Mouse (Mus musculus): ENCODE data around the gene Rabgap1l. TPM values are rescaled to one million over a fixed set of nuclear protein-coding genes. Genes with fewer than 3 reads are reported as not detected.

The Rabgap1l gene
- polyA plus RNA-seq, 1 experiment from 2014 or later: 12.0 TPM

GRCm38 (mm10) chr1:160298893-160299292 is 494.1 kb downstream of the Rabgap1l start:
- DNase-seq (ENCODE audit: low spot score): no peak
- no peaks in the 10 kb centered on the region for H3K36me3 ChIP-seq (ENCODE audit: insufficient read depth, low read length)
- H3K4me2 ChIP-seq (ENCODE audit: low read length): no peak overlapping the region
- no peak for TF ChIP-seq CTCF (IDR thresholded peaks at IDR 0.05; ENCODE audit: low read depth)
- 85% methylated on average over 1 of the region's 1 CpGs for whole genome bisulfite sequencing
- H3K4me1 ChIP-seq (replicated peaks; ENCODE audit: insufficient read depth, low read length): no peaks in the 10 kb centered on the region
- H3K9ac ChIP-seq (ENCODE audit: low read depth, low read length): no peak overlapping the region
- no peak for ATAC-seq (replicated peaks; ENCODE audit: low FRiP score, low read depth)
- H3K9me3 ChIP-seq (replicated peaks; ENCODE audit: low read length): no peaks in the 10 kb centered on the region
- no peak overlapping the region for H3K27ac ChIP-seq
- H3K27me3 ChIP-seq (ENCODE audit: insufficient read depth, low read length): no peaks in the 10 kb centered on the region
- no peak overlapping the region for H3K4me3 ChIP-seq (replicated peaks; ENCODE audit: low read depth, low read length)

- DNase-seq (ENCODE audit: low spot score): no peak
- ATAC-seq (replicated peaks; ENCODE audit: low FRiP score, low read depth): no peak
- no peak for TF ChIP-seq CTCF (IDR thresholded peaks at IDR 0.05; ENCODE audit: low read depth)
These were observed 495.3 kb downstream of the Rabgap1l start for GRCm38 (mm10) chr1:160297701-160298100.

GRCm38 (mm10) chr1:160295323-160295722 is 497.7 kb downstream of the Rabgap1l start:
- H3K4me1 ChIP-seq (replicated peaks; ENCODE audit: insufficient read depth, low read length): no peaks in the 10 kb centered on the region
- no peak overlapping the region for H3K9ac ChIP-seq (ENCODE audit: low read depth, low read length)
- no peak overlapping the region for H3K4me3 ChIP-seq (replicated peaks; ENCODE audit: low read depth, low read length)
- no peaks in the 10 kb centered on the region for H3K9me3 ChIP-seq (replicated peaks; ENCODE audit: low read length)
- no peak overlapping the region for H3K4me2 ChIP-seq (ENCODE audit: low read length)
- WGBS: 92% methylated on average over 1 of the region's 1 CpGs
- DNase-seq (ENCODE audit: low spot score) (no peak), ATAC-seq (replicated peaks; ENCODE audit: low FRiP score, low read depth) (no peak)
- TF ChIP-seq CTCF (IDR thresholded peaks at IDR 0.05; ENCODE audit: low read depth): no peak
- no peaks in the 10 kb centered on the region for H3K27me3 ChIP-seq (ENCODE audit: insufficient read depth, low read length)
- H3K36me3 ChIP-seq (ENCODE audit: insufficient read depth, low read length): no peaks in the 10 kb centered on the region
- H3K27ac ChIP-seq: no peak overlapping the region

More at GRCm38 (mm10) chr1:160297701-160298100, 495.3 kb downstream of the Rabgap1l start:
- Histone ChIP-seq H3K4me1 (replicated peaks; ENCODE audit: insufficient read depth, low read length) (no peaks in the 10 kb centered on the region), H3K4me2 (ENCODE audit: low read length) (no peak overlapping the region), H3K9ac (ENCODE audit: low read depth, low read length) (no peak overlapping the region), H3K9me3 (replicated peaks; ENCODE audit: low read length) (no peaks in the 10 kb centered on the region), H3K36me3 (ENCODE audit: insufficient read depth, low read length) (no peaks in the 10 kb centered on the region), H3K27me3 (ENCODE audit: insufficient read depth, low read length) (no peaks in the 10 kb centered on the region), H3K27ac (no peak overlapping the region), H3K4me3 (replicated peaks; ENCODE audit: low read depth, low read length) (no peak overlapping the region)
- WGBS: 86% methylated on average over 3 of the region's 3 CpGs

- no peaks in the 10 kb centered on the region for H3K4me1 ChIP-seq (replicated peaks; ENCODE audit: insufficient read depth, low read length)
- 75% methylated on average over 3 of the region's 3 CpGs for WGBS
- no peaks in the 10 kb centered on the region for H3K27me3 ChIP-seq (ENCODE audit: insufficient read depth, low read length)
- no peaks in the 10 kb centered on the region for H3K9me3 ChIP-seq (replicated peaks; ENCODE audit: low read length)
- no peak overlapping the region for H3K9ac ChIP-seq (ENCODE audit: low read depth, low read length)
- H3K4me3 ChIP-seq (replicated peaks; ENCODE audit: low read depth, low read length): no peak overlapping the region
- H3K4me2 ChIP-seq (ENCODE audit: low read length): no peak overlapping the region
- no peak overlapping the region for H3K27ac ChIP-seq
- DNase-seq (ENCODE audit: low spot score) (no peak), ATAC-seq (replicated peaks; ENCODE audit: low FRiP score, low read depth) (no peak)
- TF ChIP-seq CTCF (IDR thresholded peaks at IDR 0.05; ENCODE audit: low read depth): no peak
- H3K36me3 ChIP-seq (ENCODE audit: insufficient read depth, low read length): no peaks in the 10 kb centered on the region
These were observed 499.5 kb downstream of the Rabgap1l start for GRCm38 (mm10) chr1:160293488-160293887.

GRCm38 (mm10) chr1:160292058-160292457 is 501.0 kb downstream of the Rabgap1l start:
- ATAC-seq (replicated peaks; ENCODE audit: low FRiP score, low read depth) (no peak), DNase-seq (ENCODE audit: low spot score) (no peak)
- TF ChIP-seq CTCF (IDR thresholded peaks at IDR 0.05; ENCODE audit: low read depth): no peak
- H3K4me2 ChIP-seq (ENCODE audit: low read length): no peak overlapping the region
- H3K36me3 ChIP-seq (ENCODE audit: insufficient read depth, low read length): no peaks in the 10 kb centered on the region
- no peak overlapping the region for H3K9ac ChIP-seq (ENCODE audit: low read depth, low read length)
- no peak overlapping the region for H3K27ac ChIP-seq
- no peaks in the 10 kb centered on the region for H3K4me1 ChIP-seq (replicated peaks; ENCODE audit: insufficient read depth, low read length)
- H3K27me3 ChIP-seq (ENCODE audit: insufficient read depth, low read length): no peaks in the 10 kb centered on the region
- WGBS: 92% methylated on average over 2 of the region's 2 CpGs
- no peak overlapping the region for H3K4me3 ChIP-seq (replicated peaks; ENCODE audit: low read depth, low read length)
- H3K9me3 ChIP-seq (replicated peaks; ENCODE audit: low read length): no peaks in the 10 kb centered on the region

GRCm38 (mm10) chr1:160290242-160290641 is 502.8 kb downstream of the Rabgap1l start:
- Histone ChIP-seq H3K9me3 (replicated peaks; ENCODE audit: low read length) (no peaks in the 10 kb centered on the region), H3K36me3 (ENCODE audit: insufficient read depth, low read length) (no peaks in the 10 kb centered on the region), H3K4me2 (ENCODE audit: low read length) (no peak overlapping the region), H3K4me1 (replicated peaks; ENCODE audit: insufficient read depth, low read length) (no peaks in the 10 kb centered on the region), H3K9ac (ENCODE audit: low read depth, low read length) (no peak overlapping the region), H3K27ac (no peak overlapping the region), H3K4me3 (replicated peaks; ENCODE audit: low read depth, low read length) (no peak overlapping the region), H3K27me3 (ENCODE audit: insufficient read depth, low read length) (no peaks in the 10 kb centered on the region)
- ATAC-seq (replicated peaks; ENCODE audit: low FRiP score, low read depth) (no peak), DNase-seq (ENCODE audit: low spot score) (no peak)
- WGBS: 71% methylated on average over 9 of the region's 9 CpGs
- TF ChIP-seq CTCF (IDR thresholded peaks at IDR 0.05; ENCODE audit: low read depth): no peak

- H3K27me3 ChIP-seq (ENCODE audit: insufficient read depth, low read length): no peaks in the 10 kb centered on the region
- no peak overlapping the region for H3K4me3 ChIP-seq (replicated peaks; ENCODE audit: low read depth, low read length)
- no peaks in the 10 kb centered on the region for H3K9me3 ChIP-seq (replicated peaks; ENCODE audit: low read length)
- no peak overlapping the region for H3K4me2 ChIP-seq (ENCODE audit: low read length)
- DNase-seq (ENCODE audit: low spot score) (no peak), ATAC-seq (replicated peaks; ENCODE audit: low FRiP score, low read depth) (no peak)
- H3K27ac ChIP-seq: no peak overlapping the region
- no peaks in the 10 kb centered on the region for H3K4me1 ChIP-seq (replicated peaks; ENCODE audit: insufficient read depth, low read length)
- no peak for TF ChIP-seq CTCF (IDR thresholded peaks at IDR 0.05; ENCODE audit: low read depth)
- H3K36me3 ChIP-seq (ENCODE audit: insufficient read depth, low read length): no peaks in the 10 kb centered on the region
- H3K9ac ChIP-seq (ENCODE audit: low read depth, low read length): no peak overlapping the region
- 62% methylated on average over 5 of the region's 5 CpGs for WGBS
These were observed 505.9 kb downstream of the Rabgap1l start for GRCm38 (mm10) chr1:160287058-160287645.

Data from kidney, postnatal 0 days (tissue).